Mouse (Mus musculus): Measurements from ENCODE around the gene Snx30. TPM values are rescaled to one million over a fixed set of nuclear protein-coding genes. Genes with fewer than 3 reads are reported as not detected.

Gene Snx30
- total RNA-seq, 2 experiments from 2014 or later = 8.1 to 8.9 TPM

GRCm38 (mm10) chr4:59819477-59820022 lies 13.9 kb downstream of the Snx30 start:
- peak in 1 of 2 experiments; percentile 43 for DNase-seq
- intact Hi-C loops (cut with DNase I) = no loop called here

- intact Hi-C loops (cut with DNase I) = no loop called here
These were observed 15.9 kb downstream of the Snx30 start for GRCm38 (mm10) chr4:59821516-59821915.

GRCm38 (mm10) chr4:59822119-59822518 lies 16.5 kb downstream of the Snx30 start:
- intact Hi-C loops (cut with DNase I) = no loop called here
- no peak for DNase-seq

More at GRCm38 (mm10) chr4:59821516-59821915, 15.9 kb downstream of the Snx30 start:
- no peak for DNase-seq

GRCm38 (mm10) chr4:59823470-59823869 lies 17.8 kb downstream of the Snx30 start:
- DNase-seq = peak; percentile 41 to 54
- intact Hi-C loops (cut with DNase I) = no loop called here

GRCm38 (mm10) chr4:59824860-59825259 lies 19.2 kb downstream of the Snx30 start:
- intact Hi-C loops (cut with DNase I) = no loop called here
- no peak for DNase-seq

GRCm38 (mm10) chr4:59825634-59826033 lies 20.0 kb downstream of the Snx30 start:
- no peak for DNase-seq
- intact Hi-C loops (cut with DNase I) = no loop called here

- intact Hi-C loops (cut with DNase I) = no loop called here
- no peak for DNase-seq
These were observed 20.7 kb downstream of the Snx30 start for GRCm38 (mm10) chr4:59826381-59826780.

- intact Hi-C loops (cut with DNase I) = no loop called here
- no peak for DNase-seq
These were observed 23.4 kb downstream of the Snx30 start for GRCm38 (mm10) chr4:59829072-59829471.

- DNase-seq = no peak
- intact Hi-C loops (cut with DNase I) = no loop called here
These were observed 25.4 kb downstream of the Snx30 start for GRCm38 (mm10) chr4:59831038-59831437.

GRCm38 (mm10) chr4:59832810-59833209 lies 27.2 kb downstream of the Snx30 start:
- intact Hi-C loops (cut with DNase I) = no loop called here
- no peak for DNase-seq

- intact Hi-C loops (cut with DNase I) = no loop called here
- DNase-seq = peak; percentile 58 to 61
These were observed 32.0 kb downstream of the Snx30 start for GRCm38 (mm10) chr4:59837659-59838058.

GRCm38 (mm10) chr4:59844460-59845244 lies 39.0 kb downstream of the Snx30 start:
- no peak for DNase-seq
- intact Hi-C loops (cut with DNase I) = no loop called here

- intact Hi-C loops (cut with DNase I) = no loop called here
- DNase-seq = no peak
These were observed 39.6 kb downstream of the Snx30 start for GRCm38 (mm10) chr4:59845245-59845637.

GRCm38 (mm10) chr4:59847447-59847846 lies 41.8 kb downstream of the Snx30 start:
- intact Hi-C loops (cut with DNase I) = no loop called here
- no peak for DNase-seq

GRCm38 (mm10) chr4:59850181-59850580 lies 44.5 kb downstream of the Snx30 start:
- intact Hi-C loops (cut with DNase I) = loop anchor here (1.0 to 5.0 kb wide), 3 partner anchors 43 to 233 kb away; partner anchors contain the start of gene Snx30
- peak; percentile 82 to 88 for DNase-seq

- intact Hi-C loops (cut with DNase I) = loop anchor here (1.0 to 5.0 kb wide), 3 partner anchors 44 to 234 kb away; partner anchors contain the start of gene Snx30
- DNase-seq = no peak
These were observed 45.4 kb downstream of the Snx30 start for GRCm38 (mm10) chr4:59850886-59851623.

GRCm38 (mm10) chr4:59853155-59853554 lies 47.5 kb downstream of the Snx30 start:
- intact Hi-C loops (cut with DNase I) = loop anchor here (5.0 kb wide), 2 partner anchors 46 to 236 kb away; partner anchors contain the start of gene Snx30
- DNase-seq = no peak

- intact Hi-C loops (cut with DNase I) = no loop called here
- DNase-seq = no peak
These were observed 54.2 kb downstream of the Snx30 start for GRCm38 (mm10) chr4:59859693-59860425.

- intact Hi-C loops (cut with DNase I) = no loop called here
- DNase-seq = no peak
These were observed 54.8 kb downstream of the Snx30 start for GRCm38 (mm10) chr4:59860431-59860830.

- intact Hi-C loops (cut with DNase I) = no loop called here
These were observed 56.2 kb downstream of the Snx30 start for GRCm38 (mm10) chr4:59861871-59862270.

GRCm38 (mm10) chr4:59862335-59862734 lies 56.7 kb downstream of the Snx30 start:
- intact Hi-C loops (cut with DNase I) = no loop called here
- DNase-seq = no peak

More at GRCm38 (mm10) chr4:59861871-59862270, 56.2 kb downstream of the Snx30 start:
- DNase-seq = no peak
